Mouse (Mus musculus) CH12.LX (cell line): ENCODE results near the gene Caskin1. TPM values are rescaled to one million over a fixed set of nuclear protein-coding genes. Genes with fewer than 3 reads are reported as not detected.
A peak's percentile ranks its signal among the peaks of the same experiment; 100 is the strongest.

Source experiments
- DNase-seq: peaks from one replicate; pipeline ENCODE4 v3.0.0-alpha.2; 2013; ENCODE audit errors: extremely low read depth
- H3K27ac ChIP-seq: 2 replicates; pipeline ENCODE4 v1.5.1; 2012; ENCODE audit warnings: low read depth, mild to moderate bottlenecking, control low read depth, moderate library complexity; ENCODE audit not compliant: insufficient read depth
- H3K27me3 ChIP-seq: replicated peaks from 2 replicates; pipeline ENCODE3; 2012; ENCODE audit warnings: inconsistent platforms
- H3K36me3 ChIP-seq, 2 experiments: replicated peaks in 1 of 2; 2 replicates each; pipeline versions ENCODE3 to v1.6.1; 2012; ENCODE audit warnings: inconsistent platforms in 1 of 2, low read length in 1 of 2, mild to moderate bottlenecking in 1 of 2, mixed read lengths in 1 of 2, moderate library complexity in 1 of 2; ENCODE audit not compliant: control insufficient read depth in 1 of 2, insufficient read depth in 1 of 2
- H3K4me1 ChIP-seq, 2 experiments: 2 replicates each; pipeline ENCODE4 v1.6.1; 2012; ENCODE audit warnings: inconsistent platforms in 1 of 2, moderate library complexity in 1 of 2; ENCODE audit not compliant: insufficient read depth in 2 of 2, control insufficient read depth in 1 of 2
- H3K4me2 ChIP-seq: 2 replicates; pipeline ENCODE4 v1.6.1; 2012; ENCODE audit warnings: low read depth, mild to moderate bottlenecking, control low read depth; ENCODE audit not compliant: poor library complexity, insufficient read depth, severe bottlenecking
- H3K4me3 ChIP-seq, 3 experiments: fragments of 150-350 bp in 1 of 3; sonication (generic) in 1 of 3; replicated peaks in 1 of 3; 2 replicates each; pipeline versions ENCODE3 to v1.5.1; 2011 to 2012; ENCODE audit warnings: low read depth in 2 of 3, low read length in 2 of 3, mild to moderate bottlenecking in 2 of 3, moderate library complexity in 2 of 3, control low read depth in 1 of 3, improper control_type of control experiment in 1 of 3, inconsistent platforms in 1 of 3, mixed read lengths in 1 of 3; ENCODE audit not compliant: poor library complexity in 1 of 3
- H3K79me2 ChIP-seq: replicated peaks from 2 replicates; pipeline ENCODE4 v1.6.1; 2012; ENCODE audit warnings: mild to moderate bottlenecking, moderate library complexity; ENCODE audit not compliant: control insufficient read depth, poor library complexity, insufficient read depth, severe bottlenecking; ENCODE audit errors: extremely low read depth
- H3K9ac ChIP-seq: 2 replicates; pipeline ENCODE4 v1.6.1; 2012; ENCODE audit warnings: low read depth, mild to moderate bottlenecking, control low read depth, moderate library complexity; ENCODE audit not compliant: insufficient read depth
- H3K9me3 ChIP-seq: replicated peaks from 2 replicates; pipeline ENCODE3; 2012; ENCODE audit warnings: low read length, inconsistent platforms, mixed read lengths
- CTCF ChIP-seq, 2 experiments: IDR thresholded peaks in 1 of 2; conservative IDR thresholded peaks in 1 of 2; 2 replicates each; pipeline ENCODE4 v1.5.1; 2011 to 2012; ENCODE audit warnings: low read depth in 2 of 2, low read length in 2 of 2, improper control_type of control experiment in 1 of 2, inconsistent platforms in 1 of 2, mild to moderate bottlenecking in 1 of 2, moderate library complexity in 1 of 2
- ELF1 ChIP-seq: IDR thresholded peaks from 2 replicates; pipeline ENCODE4 v1.6.1; 2014; ENCODE audit warnings: low read depth, mild to moderate bottlenecking, inconsistent platforms, low read length, improper control_type of control experiment
- EP300 ChIP-seq: IDR thresholded peaks from 2 replicates; pipeline ENCODE4 v1.6.1; 2011; ENCODE audit warnings: low read length, improper control_type of control experiment
- GABPA ChIP-seq: IDR thresholded peaks from 2 replicates; pipeline ENCODE4 v1.6.1; 2012; ENCODE audit warnings: low read depth, low read length, improper control_type of control experiment, inconsistent platforms; ENCODE audit not compliant: insufficient replicate concordance
- IRF4 ChIP-seq: IDR thresholded peaks from 2 replicates; pipeline ENCODE4 v1.6.1; 2014; ENCODE audit warnings: low read depth, mild to moderate bottlenecking, inconsistent platforms, low read length, improper control_type of control experiment
- JUN ChIP-seq: IDR thresholded peaks from 2 replicates; pipeline ENCODE4 v1.6.1; 2011; ENCODE audit warnings: low read depth, mild to moderate bottlenecking, low read length, improper control_type of control experiment, moderate library complexity; ENCODE audit not compliant: insufficient read depth
- JUND ChIP-seq: conservative IDR thresholded peaks from 2 replicates; pipeline ENCODE4 v1.6.1; 2011; ENCODE audit warnings: low read depth, low read length, improper control_type of control experiment
- MAFK ChIP-seq: IDR thresholded peaks from 2 replicates; pipeline ENCODE4 v1.6.1; 2011; ENCODE audit warnings: low read length, improper control_type of control experiment; ENCODE audit not compliant: insufficient replicate concordance
- MXI1 ChIP-seq: IDR thresholded peaks from 2 replicates; pipeline ENCODE4 v1.6.1; 2011; ENCODE audit warnings: mild to moderate bottlenecking, low read depth, low read length, improper control_type of control experiment
- NRF1 ChIP-seq: IDR thresholded peaks from 2 replicates; pipeline ENCODE4 v1.6.1; 2014; ENCODE audit warnings: low read depth, mild to moderate bottlenecking, inconsistent platforms, low read length, improper control_type of control experiment, moderate library complexity
- POLR2A ChIP-seq: IDR thresholded peaks from 2 replicates; pipeline ENCODE4 v1.6.1; 2011; ENCODE audit warnings: low read depth, mild to moderate bottlenecking, improper control_type of control experiment, low read length
- POLR2AphosphoS2 ChIP-seq: IDR thresholded peaks from 2 replicates; pipeline ENCODE4 v1.6.1; 2011; ENCODE audit warnings: low read depth, low read length, improper control_type of control experiment
- RCOR1 ChIP-seq: conservative IDR thresholded peaks from 2 replicates; pipeline ENCODE4 v1.6.1; 2012; ENCODE audit warnings: low read depth, mild to moderate bottlenecking, inconsistent platforms, low read length, improper control_type of control experiment
- SIN3A ChIP-seq: IDR thresholded peaks from 2 replicates; pipeline ENCODE4 v1.6.1; 2012; ENCODE audit warnings: low read length, improper control_type of control experiment, inconsistent platforms
- SMC3 ChIP-seq: IDR thresholded peaks from 2 replicates; pipeline ENCODE4 v1.6.1; 2011; ENCODE audit warnings: low read depth, low read length, improper control_type of control experiment
- TBP ChIP-seq: conservative IDR thresholded peaks from 2 replicates; pipeline ENCODE4 v1.6.1; 2011; ENCODE audit warnings: low read depth, low read length, improper control_type of control experiment
- UBTF ChIP-seq: IDR thresholded peaks from 2 replicates; pipeline ENCODE4 v1.6.1; 2012; ENCODE audit warnings: low read depth, mild to moderate bottlenecking, inconsistent platforms, low read length, improper control_type of control experiment, moderate library complexity
- ZKSCAN1 ChIP-seq: IDR thresholded peaks from 2 replicates; pipeline ENCODE4 v1.6.1; 2012; ENCODE audit warnings: low read depth, inconsistent platforms, low read length, improper control_type of control experiment, borderline replicate concordance
- ZMIZ1 ChIP-seq: IDR thresholded peaks from 2 replicates; pipeline ENCODE4 v1.6.1; 2012; ENCODE audit warnings: low read depth, mild to moderate bottlenecking, inconsistent platforms, low read length, improper control_type of control experiment
- dilution Hi-C: fragments of 300-500 bp; cut with MboI; formaldehyde crosslinking; loops from 2 replicates; pipeline ENCODE4 v1.14.3; 2020; ENCODE audit warnings: low sequenced_read_pairs; ENCODE audit not compliant: extremely low pct_unique_long_range_greater_than_20kb, extremely low pct_ligation_motif_present
- in situ Hi-C: fragments of 300-500 bp; cut with MboI; formaldehyde crosslinking; loops from 3 replicates; pipeline ENCODE4 v1.14.3; 2019; ENCODE audit warnings: low sequenced_read_pairs, low pct_ligation_motif_present, low pct_unique_long_range_greater_than_20kb, mixed read lengths
- polyA plus RNA-seq: library from polyadenylated mRNA; unstranded; fragments of >175 nt; gene quantifications from 2 replicates; pipeline ENCODE4 v1.2.1, GENCODE M21; 2012; ENCODE audit warnings: low read depth; ENCODE audit not compliant: insufficient read length
- total RNA-seq, 2 experiments: library from RNA; depleted of rRNA; stranded (reverse); fragments of 300-350 nt in 1 of 2; fragments of >200 nt in 1 of 2; gene quantifications; 2 replicates each; pipeline ENCODE4 v1.2.3; 2012 to 2014

Gene Caskin1
- total and polyA plus RNA-seq, 3 experiments = 0.08 to 0.71 TPM; not detected in 1

- TF ChIP-seq POLR2AphosphoS2 (peak; percentile 85), EP300 (no peak), TBP (no peak), GABPA (no peak), MXI1 (no peak), ZKSCAN1 (no peak), JUN (no peak), UBTF (peak; percentile 79), NRF1 (peak; percentile 77), MAFK (no peak), POLR2A (peak; percentile 98), CTCF (conservative IDR thresholded peaks at IDR 0.05 in 1 of 2, IDR thresholded peaks at IDR 0.05 in 1 of 2; ENCODE audit: low read depth in 2 of 2, low read length in 2 of 2) (no peak), RCOR1 (no peak), ZMIZ1 (peak; percentile 96), IRF4 (peak; percentile 38; the same call in 1 of the 2 replicates)
These were observed 61.4 kb downstream of the Caskin1 start, which contains the start of gene Pkd1 (continued) for GRCm38 (mm10) chr17:24549618-24550415.

- Histone ChIP-seq H3K79me2 (0 out of 2 replicates have a peak, but pooled peaks cover 8% of the 10 kb centered on the region), H3K4me1 (peaks cover 0 to 40% of the 10 kb centered on the region in 2 experiments; a peak in 2 of 4 replicates), H3K36me3 (peaks cover 0 to 8% of the 10 kb centered on the region in 2 experiments), H3K9ac (peak overlapping the region; percentile 95), H3K27ac (peak overlapping the region; percentile 79), H3K9me3 (no peaks in the 10 kb centered on the region), H3K4me3 (peak overlapping the region; percentile 61 to 96 (median 94)), H3K27me3 (no peaks in the 10 kb centered on the region), H3K4me2 (peak overlapping the region; percentile 35)
- dilution Hi-C loops (no loop called here), in situ Hi-C loops (no loop called here)
- DNase-seq = peak; percentile 63
- TF ChIP-seq SIN3A = peak; percentile 46; the same call in 1 of the 2 replicates
- no peak for TF ChIP-seq SMC3
- TF ChIP-seq JUND = no peak
- no peak for TF ChIP-seq POLR2AphosphoS2
- 0 out of 2 replicates have a peak, but pooled peaks have one; percentile 0 for TF ChIP-seq ELF1
- peak; percentile 76 for TF ChIP-seq NRF1
- peak; percentile 88 for TF ChIP-seq MXI1
These were observed 62.1 kb downstream of the Caskin1 start for GRCm38 (mm10) chr17:24550416-24551049.
